In the genomic region with DNA sequence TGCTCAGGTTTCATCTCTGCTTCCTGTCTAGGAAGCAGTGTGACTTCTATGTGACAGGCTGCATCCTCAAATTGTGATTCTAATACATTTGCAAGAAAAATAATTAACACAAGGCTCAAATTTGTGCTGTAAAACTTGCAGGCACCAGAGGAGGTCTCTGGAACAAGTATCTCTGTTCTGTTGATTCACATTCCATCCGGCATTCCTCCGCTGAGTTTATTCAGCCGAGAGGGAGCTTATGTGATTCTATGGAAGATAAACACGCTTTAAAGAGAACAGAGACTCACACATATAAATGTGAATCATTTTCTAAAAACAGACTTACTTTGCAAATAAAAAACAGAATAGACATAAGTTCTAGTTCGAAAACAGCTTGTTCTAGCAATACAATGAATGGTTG, we compare ENCODE assay signal across 26 mouse cellular contexts.
DNase-seq lines count a peak whose midpoint lies in the region; ATAC-seq and TF ChIP-seq lines count a peak whose summit lies in the region.
"Had no signal": no experiment of that assay in that cellular context is flagged by ENCODE, and none has a peak within 500 bp of the region (broad histone marks: within the 10 kb centered on the region; RNA-seq: fewer than 3 reads in every experiment).

No protein-coding gene starts in this region.

- no peak overlapping the region for H3K9ac ChIP-seq in kidney, postnatal 0 days (ENCODE audit: low read depth, low read length)
- no peak overlapping the region for H3K9ac ChIP-seq in lung, embryonic 15.5 days
- no peak overlapping the region for H3K9ac ChIP-seq in forebrain, embryonic 12.5 days
- H3K9ac ChIP-seq: embryonic facial prominence, embryonic 13.5 days; forebrain, embryonic 13.5 days; heart, embryonic 13.5 days; hindbrain, embryonic 14.5 days had no signal

- no peak for TF ChIP-seq CTCF in kidney, postnatal 0 days (IDR thresholded peaks at IDR 0.05; ENCODE audit: low read depth)

- H3K4me3 ChIP-seq in kidney, postnatal 0 days (replicated peaks; ENCODE audit: low read depth, low read length), result no peak overlapping the region
- H3K4me3 ChIP-seq in lung, embryonic 15.5 days, result no peak overlapping the region
- H3K4me3 ChIP-seq in forebrain, embryonic 12.5 days (replicated peaks), result no peak overlapping the region
- H3K4me3 ChIP-seq: embryonic facial prominence, embryonic 10.5 days; embryonic facial prominence, embryonic 13.5 days; forebrain, embryonic 13.5 days; heart, adult 2 months; heart, embryonic 10.5 days; heart, embryonic 13.5 days had no signal

- no peaks in the 10 kb centered on the region for H3K27me3 ChIP-seq in kidney, postnatal 0 days (ENCODE audit: insufficient read depth, low read length)
- H3K27me3 ChIP-seq in lung, embryonic 15.5 days, result no peaks in the 10 kb centered on the region
- no peaks in the 10 kb centered on the region for H3K27me3 ChIP-seq in forebrain, embryonic 12.5 days
- H3K27me3 ChIP-seq: embryonic facial prominence, embryonic 13.5 days; forebrain, embryonic 13.5 days; heart, embryonic 13.5 days had no signal

- no peaks in the 10 kb centered on the region for H3K36me3 ChIP-seq in kidney, postnatal 0 days (ENCODE audit: insufficient read depth, low read length)
- no peaks in the 10 kb centered on the region for H3K36me3 ChIP-seq in lung, embryonic 15.5 days
- no peaks in the 10 kb centered on the region for H3K36me3 ChIP-seq in forebrain, embryonic 12.5 days (replicated peaks)
- H3K36me3 ChIP-seq: embryonic facial prominence, embryonic 10.5 days; embryonic facial prominence, embryonic 13.5 days; heart, embryonic 10.5 days; heart, embryonic 13.5 days had no signal

- no peak overlapping the region for H3K4me2 ChIP-seq in kidney, postnatal 0 days (ENCODE audit: low read length)
- no peak overlapping the region for H3K4me2 ChIP-seq in lung, embryonic 15.5 days
- no peak overlapping the region for H3K4me2 ChIP-seq in forebrain, embryonic 12.5 days
- H3K4me2 ChIP-seq: embryonic facial prominence, embryonic 13.5 days; forebrain, embryonic 13.5 days; heart, embryonic 13.5 days; hindbrain, embryonic 14.5 days had no signal

- H3K4me1 ChIP-seq in kidney, postnatal 0 days (replicated peaks; ENCODE audit: insufficient read depth, low read length), result no peaks in the 10 kb centered on the region
- peaks cover 14% of the 10 kb centered on the region for H3K4me1 ChIP-seq in lung, embryonic 15.5 days
- peaks cover under 1% of the 10 kb centered on the region; the same call in 1 of the 2 replicates for H3K4me1 ChIP-seq in forebrain, embryonic 12.5 days
- H3K4me1 ChIP-seq: forebrain, embryonic 13.5 days; heart, embryonic 10.5 days had no signal

- no peak for ATAC-seq in kidney, postnatal 0 days (replicated peaks; ENCODE audit: low FRiP score, low read depth)
- ATAC-seq in lung, embryonic 15.5 days (ENCODE audit: borderline replicate concordance, extremely low read depth, low FRiP score, low TSS enrichment), result no peak
- no peak for ATAC-seq in forebrain, embryonic 12.5 days (ENCODE audit: low FRiP score)
- ATAC-seq: CD4-positive, CD25-positive, alpha-beta regulatory T cell, adult 4 months; forebrain, embryonic 13.5 days; forebrain, embryonic 16.5 days; hindbrain, postnatal 0 days; inflammation-experienced regulatory T-cells, adult 6 months had no signal

- H3K27ac ChIP-seq in kidney, postnatal 0 days, result no peak overlapping the region
- H3K27ac ChIP-seq in lung, embryonic 15.5 days, result peak overlapping the region; percentile 44
- no peak overlapping the region for H3K27ac ChIP-seq in forebrain, embryonic 12.5 days
- H3K27ac ChIP-seq: embryonic facial prominence, embryonic 10.5 days; embryonic facial prominence, embryonic 13.5 days; forebrain, embryonic 13.5 days; heart, adult 2 months; heart, embryonic 10.5 days; heart, embryonic 13.5 days; hindbrain, embryonic 14.5 days; hindbrain, postnatal 0 days had no signal

- H3K9me3 ChIP-seq in kidney, postnatal 0 days (replicated peaks; ENCODE audit: low read length), result no peaks in the 10 kb centered on the region
- no peaks in the 10 kb centered on the region for H3K9me3 ChIP-seq in lung, embryonic 15.5 days
- H3K9me3 ChIP-seq in forebrain, embryonic 12.5 days, result no peaks in the 10 kb centered on the region
- H3K9me3 ChIP-seq: embryonic facial prominence, embryonic 10.5 days; embryonic facial prominence, embryonic 13.5 days; forebrain, embryonic 13.5 days; heart, embryonic 10.5 days; heart, embryonic 13.5 days had no signal

- DNase-seq in kidney, postnatal 0 days (ENCODE audit: low spot score), result peak; percentile 19
- no peak for DNase-seq in kidney, postnatal 14 days
- no peak for DNase-seq in lung, postnatal 10 days
- peak; percentile 20 for DNase-seq in yolk sac, embryonic 10.5 days (ENCODE audit: low spot score)
- DNase-seq: adrenal gland, postnatal 10 days; adrenal gland, postnatal 36 days; cerebellum, adult 18-20 months; cerebellum, adult 9-10 months; cerebellum, postnatal 14 days; gastrocnemius, postnatal 10 days; gastrocnemius, postnatal 36 days; heart, adult 2 months; heart, postnatal 14 days; heart, postnatal 4 days had no signal

- WGBS in kidney, postnatal 0 days, result 54% methylated on average over 5 of the region's 5 CpGs
- 33% methylated on average over 5 of the region's 5 CpGs for WGBS in lung, embryonic 15.5 days
- WGBS in forebrain, embryonic 12.5 days, result 82% methylated on average over 5 of the region's 5 CpGs

Comparison
In these comparisons a context has a peak if more than half of its experiments do, and no peak if none do; other contexts are left out.
1. DNase-seq: peak in kidney, postnatal 0 days (single experiment) and yolk sac, embryonic 10.5 days (single experiment); none in kidney, postnatal 14 days (single experiment) and lung, postnatal 10 days (single experiment).